Mouse (Mus musculus): ENCODE data around the gene Tcf7l2.

DNA sequence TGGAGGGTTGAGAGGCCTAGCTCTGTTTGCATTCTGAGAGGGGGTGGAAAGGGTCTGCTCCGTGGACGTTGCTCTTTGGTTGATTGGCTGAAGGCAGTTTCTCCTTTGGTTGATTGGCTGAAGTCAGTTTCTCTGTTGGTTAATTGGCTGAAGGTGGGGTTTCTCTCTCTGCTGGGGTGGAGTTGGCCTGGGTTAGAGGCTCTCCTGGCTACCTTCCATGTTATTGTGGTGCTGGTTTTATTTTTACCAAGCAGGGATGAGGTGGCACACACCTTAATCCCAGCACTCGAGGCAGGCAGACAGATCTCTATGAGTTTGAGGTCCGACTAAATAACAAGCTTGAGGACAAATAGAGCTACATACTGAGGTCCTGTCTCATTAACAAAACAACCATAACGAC is 114.0 kb downstream of the Tcf7l2 start:
- TF ChIP-seq POLR2AphosphoS2 (IDR thresholded peaks at IDR 0.05; ENCODE audit: insufficient read length, low read depth) (no peak), POLR2A (IDR thresholded peaks at IDR 0.05; ENCODE audit: insufficient read length, low read depth) (no peak), MAX (IDR thresholded peaks at IDR 0.05; ENCODE audit: low read depth) (no peak), TCF12 (IDR thresholded peaks at IDR 0.05; ENCODE audit: insufficient read depth, poor library complexity, severe bottlenecking) (no peak), USF1 (IDR thresholded peaks at IDR 0.05; ENCODE audit: low read depth) (no peak), E2F4 (IDR thresholded peaks at IDR 0.05; ENCODE audit: insufficient read depth) (no peak), MYOG (IDR thresholded peaks at IDR 0.05; ENCODE audit: control insufficient read depth in 1 of 3, insufficient read depth in 1 of 3, insufficient read length in 2 of 3, low read depth in 2 of 3) (no peak)
